Mouse (Mus musculus) forebrain, embryonic 11.5 days (tissue): ENCODE measurements around the gene Ly6g6c. TPM values are rescaled to one million over a fixed set of nuclear protein-coding genes. Genes with fewer than 3 reads are reported as not detected.

ENCODE experiments used
- ATAC-seq: fragments of 200-750 bp; cut with Nextera tagmentation; replicated peaks from 2 replicates; pipeline ENCODE4 v1.8.0; 2017; ENCODE audit warnings: moderate TSS enrichment; ENCODE audit not compliant: low FRiP score
- DNase-seq: peaks from one replicate; pipeline ENCODE4 v3.0.0-alpha.2; 2017; ENCODE audit warnings: low spot score
- H3K27ac ChIP-seq: fragments of 300-500 bp; sonication (generic); 2 replicates; pipeline ENCODE4 v1.5.1; 2014; ENCODE audit warnings: low read depth, low read length
- H3K27me3 ChIP-seq: fragments of 300-500 bp; sonication (generic); 2 replicates; pipeline ENCODE4 v1.6.1; 2014; ENCODE audit warnings: mild to moderate bottlenecking, low read length, mixed read lengths; ENCODE audit not compliant: control insufficient read depth, insufficient read depth
- H3K36me3 ChIP-seq: fragments of 300-500 bp; sonication (generic); 2 replicates; pipeline ENCODE4 v1.6.1; 2014; ENCODE audit warnings: mild to moderate bottlenecking, low read length, moderate library complexity, mixed read lengths; ENCODE audit not compliant: control insufficient read depth, insufficient read depth
- H3K4me1 ChIP-seq: fragments of 300-500 bp; sonication (generic); replicated peaks from 2 replicates; pipeline ENCODE4 v1.6.1; 2014; ENCODE audit warnings: low read length, mixed read lengths; ENCODE audit not compliant: control insufficient read depth, insufficient read depth
- H3K4me2 ChIP-seq: fragments of 300-500 bp; sonication (generic); 2 replicates; pipeline ENCODE4 v1.6.1; 2014; ENCODE audit warnings: low read depth, mild to moderate bottlenecking, low read length, moderate library complexity, mixed read lengths; ENCODE audit not compliant: severe bottlenecking
- H3K4me3 ChIP-seq: fragments of 300-500 bp; sonication (generic); 2 replicates; pipeline ENCODE4 v1.5.1; 2014; ENCODE audit warnings: low read depth, low read length
- H3K9ac ChIP-seq: fragments of 300-500 bp; sonication (generic); 2 replicates; pipeline ENCODE4 v1.6.1; 2014; ENCODE audit warnings: low read length
- H3K9me3 ChIP-seq: fragments of 300-500 bp; sonication (generic); 2 replicates; pipeline ENCODE4 v1.6.1; 2016; ENCODE audit warnings: low read length, mixed read lengths; ENCODE audit not compliant: control insufficient read depth
- WGBS: fragments of 180-500 bp; shearing (Covaris S2); extraction: QIAGEN DNeasy Blood & Tissue Kit; methylation state at CpG from one replicate; pipeline ENCODE4 v1.1.7; 2014; 5-methylcytosine and 5-hydroxymethylcytosine counted together
- polyA plus RNA-seq: library from polyadenylated mRNA; unstranded; fragments of >200 nt; fragmentation: Nextera tagmentation; extraction: Ambion mirVana; gene quantifications from 2 replicates; pipeline ENCODE4 v1.2.1, GENCODE M21; 2014

Ly6g6c gene
- polyA plus RNA-seq, 1 experiment from 2014 or later = 0.20 TPM

DNA sequence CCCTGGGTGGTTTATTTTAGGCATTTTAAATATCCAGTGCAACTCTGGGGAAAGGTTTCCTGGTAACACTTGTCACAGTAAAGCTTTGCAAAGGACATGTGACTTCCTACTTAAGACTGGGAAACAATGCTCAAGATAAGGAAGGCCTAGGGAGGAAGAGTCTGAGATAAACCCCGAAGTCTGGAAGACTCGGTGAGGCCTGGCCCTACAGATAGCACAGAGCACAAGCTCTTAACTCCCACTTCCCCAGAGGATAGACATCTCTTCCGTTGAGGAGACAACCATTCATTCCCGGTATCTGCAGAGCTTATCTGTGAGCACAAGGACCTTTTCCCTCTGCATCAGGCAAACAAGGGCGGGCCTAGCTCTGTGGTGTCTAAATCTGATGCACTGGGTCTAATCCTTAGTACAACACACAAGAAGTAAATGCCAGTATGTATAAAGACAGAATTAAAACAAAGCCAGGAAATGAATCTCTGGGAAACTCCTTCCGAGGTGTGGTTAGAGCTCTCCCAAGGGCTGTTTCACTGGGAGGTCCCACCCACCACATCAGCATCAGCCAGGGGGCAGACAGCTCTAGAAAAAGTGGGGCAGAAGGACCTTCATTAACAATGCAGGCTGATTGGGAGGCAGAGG is 43.2 kb upstream of the Ly6g6c start:
- H3K27me3 ChIP-seq = no peaks in the 10 kb centered on the region
- no peak overlapping the region for H3K27ac ChIP-seq
- H3K9me3 ChIP-seq = no peaks in the 10 kb centered on the region
- WGBS = 58% methylated on average over 6 of the region's 6 CpGs
- H3K4me1 ChIP-seq = peaks cover 6% of the 10 kb centered on the region
- peak; percentile 50 for DNase-seq
- H3K4me3 ChIP-seq = no peak overlapping the region
- no peak for ATAC-seq
- H3K9ac ChIP-seq = no peak overlapping the region
- H3K36me3 ChIP-seq = no peaks in the 10 kb centered on the region; the same call in 1 of the 2 replicates
- no peak overlapping the region for H3K4me2 ChIP-seq

DNA sequence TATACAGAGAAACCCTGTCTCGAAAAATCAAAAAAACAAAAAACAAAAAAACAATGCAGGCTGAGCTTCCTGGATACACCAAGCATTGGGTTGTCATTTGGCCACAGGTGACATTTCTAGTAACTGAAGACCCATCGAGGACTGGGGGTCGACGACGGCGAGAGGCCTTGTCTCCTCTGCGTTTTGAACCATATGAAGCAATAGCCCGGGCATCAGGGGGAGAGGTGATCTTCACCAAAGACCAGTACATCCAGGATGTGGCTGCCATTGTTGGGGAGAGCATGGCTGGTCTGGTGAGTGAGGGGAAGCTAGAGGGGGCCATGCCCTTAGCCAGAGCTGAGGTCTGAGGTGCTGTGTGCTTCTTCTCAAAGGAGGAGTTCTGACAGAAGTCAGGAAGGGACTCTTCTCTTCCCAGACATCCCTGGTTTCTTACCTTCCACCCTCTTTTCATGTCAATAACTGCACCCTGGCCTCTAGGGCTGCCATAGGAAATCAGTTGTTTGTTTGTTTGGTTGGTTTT is 42.6 kb upstream of the Ly6g6c start:
- no peak for ATAC-seq
- Histone ChIP-seq H3K36me3 (no peaks in the 10 kb centered on the region; the same call in 1 of the 2 replicates), H3K4me3 (no peak overlapping the region), H3K4me2 (no peak overlapping the region), H3K9ac (no peak overlapping the region; the same call in 1 of the 2 replicates), H3K27me3 (no peaks in the 10 kb centered on the region), H3K4me1 (peaks cover 10% of the 10 kb centered on the region), H3K9me3 (no peaks in the 10 kb centered on the region), H3K27ac (no peak overlapping the region)
- peak; percentile 44 for DNase-seq
- 93% methylated on average over 8 of the region's 8 CpGs for WGBS

DNA sequence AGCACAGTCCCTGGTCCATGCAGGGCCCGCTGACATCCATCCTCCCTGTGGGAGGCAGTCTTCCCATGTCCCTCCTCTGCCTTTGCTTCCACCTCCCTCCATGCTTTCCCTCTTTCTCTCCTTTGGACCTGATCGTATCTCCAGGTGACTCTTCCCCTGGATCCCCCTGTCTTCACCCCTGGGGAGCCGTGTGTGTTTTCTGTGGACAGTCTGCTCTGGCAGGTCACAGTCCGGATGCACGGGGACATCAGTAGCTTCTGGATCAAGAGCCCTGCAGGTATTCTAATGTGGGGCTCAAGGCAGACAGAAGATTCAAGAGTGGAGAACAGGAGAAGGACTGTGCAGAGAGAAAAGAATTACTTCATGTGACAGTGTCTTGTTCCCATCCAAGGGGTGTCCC is 42.0 kb upstream of the Ly6g6c start:
- H3K4me1 ChIP-seq = peaks cover 13% of the 10 kb centered on the region
- H3K9ac ChIP-seq = no peak overlapping the region
- no peaks in the 10 kb centered on the region; the same call in 1 of the 2 replicates for H3K36me3 ChIP-seq
- no peak for ATAC-seq
- no peak overlapping the region for H3K4me3 ChIP-seq
- H3K27me3 ChIP-seq = no peaks in the 10 kb centered on the region
- no peak for DNase-seq
- H3K4me2 ChIP-seq = no peak overlapping the region
- H3K9me3 ChIP-seq = no peaks in the 10 kb centered on the region
- no peak overlapping the region for H3K27ac ChIP-seq
- WGBS = 87% methylated on average over 5 of the region's 5 CpGs

DNA sequence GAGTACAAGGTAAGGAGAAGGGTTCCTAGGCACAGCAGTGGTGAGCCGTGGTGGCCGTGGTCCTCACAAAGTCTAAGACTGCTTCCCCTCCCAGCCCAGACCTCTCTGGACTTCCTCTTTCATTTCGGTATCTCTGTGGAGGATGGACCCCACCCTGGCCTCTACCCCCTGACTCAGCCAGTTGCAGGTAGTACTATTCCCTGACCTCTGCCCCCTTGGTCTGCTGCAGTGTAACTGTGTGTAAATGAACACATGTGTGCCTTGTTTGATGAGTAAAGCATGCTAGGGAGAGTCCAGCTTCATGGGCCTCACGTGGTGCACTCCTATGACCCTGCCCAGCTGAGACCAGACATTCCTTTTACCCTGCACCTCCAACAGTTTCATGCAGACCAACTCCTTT is 41.4 kb upstream of the Ly6g6c start:
- no peak overlapping the region for H3K4me3 ChIP-seq
- 83% methylated on average over 4 of the region's 4 CpGs for WGBS
- H3K4me2 ChIP-seq = no peak overlapping the region
- H3K36me3 ChIP-seq = no peaks in the 10 kb centered on the region; the same call in 1 of the 2 replicates
- no peak overlapping the region for H3K9ac ChIP-seq
- DNase-seq (peak; percentile 48), ATAC-seq (no peak)
- H3K4me1 ChIP-seq = peaks cover 13% of the 10 kb centered on the region
- H3K9me3 ChIP-seq = no peaks in the 10 kb centered on the region
- H3K27ac ChIP-seq = no peak overlapping the region
- no peaks in the 10 kb centered on the region for H3K27me3 ChIP-seq

DNA sequence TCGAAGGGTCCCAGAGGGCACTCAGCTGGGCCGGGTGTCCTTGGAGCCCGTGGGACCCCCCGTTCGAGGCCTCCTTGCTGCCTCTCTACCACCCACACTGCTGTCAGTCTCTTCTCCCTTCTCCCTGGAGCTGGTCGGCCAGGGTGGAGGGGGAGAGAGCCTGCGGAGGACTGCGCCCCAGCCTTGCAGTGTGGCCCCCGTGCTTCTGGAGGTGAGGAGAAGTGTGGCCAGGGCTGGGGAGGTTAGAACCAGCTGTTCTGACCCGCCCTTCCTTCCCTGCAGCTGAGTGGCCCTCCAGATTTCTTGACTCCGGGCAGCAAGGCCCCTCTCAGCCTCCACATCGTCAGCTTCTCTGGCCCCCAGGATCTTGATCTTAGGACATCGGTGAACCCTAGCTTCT is 40.9 kb upstream of the Ly6g6c start:
- H3K27ac ChIP-seq = no peak overlapping the region
- ATAC-seq = no peak

DNA sequence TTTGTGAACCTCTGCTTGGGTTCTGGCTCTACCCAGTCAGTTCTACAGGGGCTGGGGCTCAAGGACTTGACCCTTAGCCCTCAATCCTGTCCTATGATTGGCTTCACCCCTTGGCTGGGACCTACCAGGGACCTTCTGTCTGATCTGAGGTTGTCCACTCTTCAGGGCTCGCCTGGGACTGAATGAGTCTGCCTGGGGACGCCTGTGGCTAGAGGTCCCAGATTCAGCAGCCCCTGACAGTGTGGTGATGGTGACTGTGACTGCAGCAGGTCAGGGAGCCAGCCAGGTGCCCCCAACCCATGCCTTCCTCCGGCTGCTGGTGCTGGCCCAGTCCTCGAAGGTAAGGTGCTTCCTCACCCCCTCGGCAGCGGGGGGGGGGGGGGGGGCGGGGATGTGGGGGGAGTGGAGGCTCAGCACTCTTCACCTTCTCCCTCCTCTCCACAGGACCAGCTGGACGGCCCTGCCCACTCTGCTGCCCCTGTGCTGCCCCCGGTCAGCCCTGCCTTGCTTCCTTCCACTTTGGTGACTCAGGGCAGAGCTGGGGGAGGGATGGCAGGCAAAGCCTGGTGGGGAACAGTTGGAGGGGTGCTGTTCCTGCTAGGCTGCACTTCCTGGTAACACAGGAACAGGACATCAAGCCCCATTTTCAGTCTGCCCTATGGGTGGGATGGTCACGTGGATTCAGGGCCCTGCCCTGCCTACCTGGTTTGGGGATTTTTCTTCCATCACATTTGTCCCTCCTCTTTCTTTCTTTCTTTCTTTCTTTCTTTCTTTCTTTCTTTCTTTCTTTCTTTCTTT is 40.3 kb upstream of the Ly6g6c start:
- H3K27me3 ChIP-seq = no peaks in the 10 kb centered on the region
- no peak overlapping the region for H3K4me2 ChIP-seq
- no peaks in the 10 kb centered on the region for H3K9me3 ChIP-seq
- DNase-seq = peak; percentile 48
- H3K4me3 ChIP-seq = no peak overlapping the region
- no peak for ATAC-seq
- 76% methylated on average over 8 of the region's 10 CpGs for WGBS
- H3K36me3 ChIP-seq = no peaks in the 10 kb centered on the region; the same call in 1 of the 2 replicates
- H3K4me1 ChIP-seq = peaks cover 16% of the 10 kb centered on the region
- no peak overlapping the region for H3K9ac ChIP-seq
- no peak overlapping the region for H3K27ac ChIP-seq

More for the DNA sequence above, 40.9 kb upstream of the Ly6g6c start:
- DNase-seq = peak; percentile 40
- Histone ChIP-seq H3K27me3 (no peaks in the 10 kb centered on the region), H3K9me3 (no peaks in the 10 kb centered on the region), H3K4me1 (peaks cover 13% of the 10 kb centered on the region), H3K9ac (no peak overlapping the region), H3K4me2 (no peak overlapping the region), H3K4me3 (no peak overlapping the region), H3K36me3 (no peaks in the 10 kb centered on the region; the same call in 1 of the 2 replicates)
- 78% methylated on average over 13 of the region's 13 CpGs for WGBS

DNA sequence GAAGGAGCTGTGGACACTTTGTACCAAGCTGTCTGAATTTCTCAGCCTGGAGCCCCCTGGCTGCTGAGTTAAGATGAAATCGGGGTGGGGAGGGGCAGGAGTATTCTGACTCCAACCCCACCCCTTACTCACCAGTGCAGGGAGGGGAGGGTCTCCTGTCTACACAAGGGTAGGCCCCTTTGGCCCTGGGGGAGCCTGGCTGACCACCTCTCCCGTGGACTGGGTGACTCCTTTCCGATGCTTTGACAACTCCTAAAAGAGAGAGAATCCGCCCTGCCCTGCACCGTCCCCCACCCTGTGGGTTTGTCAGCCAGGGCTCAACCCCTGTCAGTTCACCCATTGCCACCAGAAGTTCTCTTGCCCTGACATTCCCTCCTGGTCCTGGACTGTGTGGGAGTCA is 39.0 kb upstream of the Ly6g6c start:
- Histone ChIP-seq H3K36me3 (no peaks in the 10 kb centered on the region; the same call in 1 of the 2 replicates), H3K9me3 (no peaks in the 10 kb centered on the region), H3K27me3 (no peaks in the 10 kb centered on the region), H3K4me3 (no peak overlapping the region), H3K27ac (no peak overlapping the region), H3K9ac (no peak overlapping the region), H3K4me1 (peaks cover 19% of the 10 kb centered on the region), H3K4me2 (no peak overlapping the region)
- WGBS = 84% methylated on average over 5 of the region's 5 CpGs
- DNase-seq (peak; percentile 51), ATAC-seq (no peak)

DNA sequence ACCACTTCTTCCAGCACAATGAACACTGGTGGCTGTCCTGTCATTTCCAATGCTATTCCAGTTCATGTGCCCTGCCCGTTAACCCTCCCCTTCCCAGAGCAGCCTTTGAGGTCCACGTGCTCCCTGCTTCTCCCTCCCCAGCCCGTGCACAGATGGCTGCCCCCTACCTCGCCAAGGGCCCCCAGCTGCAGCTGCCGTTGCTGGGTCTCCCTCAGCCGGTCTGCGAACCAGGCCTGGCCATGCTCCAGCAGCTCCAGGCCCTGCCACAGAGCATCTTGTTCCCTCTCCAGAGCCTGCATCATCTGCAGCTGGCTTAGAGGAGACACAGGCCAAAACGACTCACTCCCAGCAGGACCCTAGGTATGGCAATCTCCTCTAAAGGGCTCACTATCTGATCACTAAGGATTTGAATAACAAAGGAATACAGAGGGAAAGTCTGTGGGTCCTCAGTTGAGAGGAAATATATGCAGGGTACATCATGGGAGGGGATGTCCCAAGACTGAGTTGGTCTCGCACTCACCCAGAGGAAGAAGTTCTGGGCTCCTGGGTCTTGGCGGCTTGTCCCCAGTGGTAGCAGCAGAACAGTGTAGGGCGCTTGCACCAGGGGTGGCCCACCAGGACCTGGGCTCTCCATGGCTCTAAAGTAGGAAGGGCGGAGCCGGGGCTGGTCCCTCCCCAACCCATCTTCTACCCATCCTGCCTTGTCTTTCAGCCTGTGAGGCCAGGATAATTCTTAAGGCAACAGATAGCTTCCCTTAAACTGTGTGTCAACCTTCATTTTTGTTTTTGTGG is 37.7 kb upstream of the Ly6g6c start, which contains the start of gene Sapcd1:
Gene Sapcd1 (minus strand): TSS at position 740 of the 792 bp plus-strand sequence.
- peak; percentile 60 for ATAC-seq
- Histone ChIP-seq H3K9ac (peak within 1 kb of the TSS; percentile 37), H3K4me3 (no peak within 1 kb of the TSS), H3K4me2 (peak within 1 kb of the TSS; percentile 11; the same call in 1 of the 2 replicates), H3K4me1 (peaks cover 13% of the 10 kb centered on the region), H3K9me3 (no peaks in the 10 kb centered on the region), H3K36me3 (no peaks in the 10 kb centered on the region; the same call in 1 of the 2 replicates), H3K27ac (peak within 1 kb of the TSS; percentile 53; the same call in 1 of the 2 replicates), H3K27me3 (no peaks in the 10 kb centered on the region)
- peak; percentile 60 for DNase-seq
- 34% methylated on average over 13 of the region's 13 CpGs for WGBS
